Mouse (Mus musculus) embryonic facial prominence, embryonic 14.5 days (tissue): Measurements from ENCODE around the gene Dock9. TPM values are rescaled to one million over a fixed set of nuclear protein-coding genes. Genes with fewer than 3 reads are reported as not detected.
A peak's percentile ranks its signal among the peaks of the same experiment; 100 is the strongest.

Experiments used
- ATAC-seq: fragments of 200-750 bp; cut with Nextera tagmentation; 2 replicates; pipeline ENCODE4 v1.8.0; 2017; ENCODE audit warnings: low read depth, moderate number of reproducible peaks, moderate TSS enrichment
- DNase-seq: peaks from one replicate; pipeline ENCODE4 v3.0.0-alpha.2; 2015; ENCODE audit warnings: low spot score
- H3K27ac ChIP-seq: fragments of 300-500 bp; sonication (generic); replicated peaks from 2 replicates; pipeline ENCODE4 v1.5.1; 2014; ENCODE audit warnings: low read depth, mild to moderate bottlenecking, low read length, moderate library complexity
- H3K27me3 ChIP-seq: fragments of 300-500 bp; sonication (generic); replicated peaks from 2 replicates; pipeline ENCODE4 v1.6.1; 2014; ENCODE audit warnings: low read length; ENCODE audit not compliant: control insufficient read depth, insufficient read depth
- H3K36me3 ChIP-seq: fragments of 300-500 bp; sonication (generic); 2 replicates; pipeline ENCODE4 v1.6.1; 2014; ENCODE audit warnings: low read length, mixed read lengths; ENCODE audit not compliant: control insufficient read depth, insufficient read depth
- H3K4me1 ChIP-seq: fragments of 300-500 bp; sonication (generic); 2 replicates; pipeline ENCODE4 v1.6.1; 2014; ENCODE audit warnings: antibody characterized with exemption, low read length; ENCODE audit not compliant: control insufficient read depth, insufficient read depth
- H3K4me2 ChIP-seq: fragments of 300-500 bp; sonication (generic); 2 replicates; pipeline ENCODE4 v1.6.1; 2014; ENCODE audit warnings: low read depth, mild to moderate bottlenecking, low read length, moderate library complexity, mixed read lengths
- H3K4me3 ChIP-seq: fragments of 300-500 bp; sonication (generic); 2 replicates; pipeline ENCODE4 v1.5.1; 2014; ENCODE audit warnings: low read depth, mild to moderate bottlenecking, low read length
- H3K9ac ChIP-seq: fragments of 300-500 bp; sonication (generic); 2 replicates; pipeline ENCODE4 v1.6.1; 2014; ENCODE audit warnings: low read depth, mild to moderate bottlenecking, low read length, moderate library complexity, mixed read lengths
- H3K9me3 ChIP-seq: fragments of 300-500 bp; sonication (generic); 2 replicates; pipeline ENCODE4 v1.6.1; 2016; ENCODE audit warnings: low read length; ENCODE audit not compliant: control insufficient read depth
- WGBS: fragments of 180-500 bp; shearing (Covaris S2); extraction: QIAGEN DNeasy Blood & Tissue Kit; methylation state at CpG from one replicate; pipeline ENCODE4 v1.1.7; 2014; 5-methylcytosine and 5-hydroxymethylcytosine counted together
- polyA plus RNA-seq: library from polyadenylated mRNA; unstranded; fragments of >200 nt; fragmentation: Nextera tagmentation; extraction: Ambion mirVana; gene quantifications from 2 replicates; pipeline ENCODE4 v1.2.1, GENCODE M21; 2014

The Dock9 gene
- polyA plus RNA-seq, 1 experiment from 2014 or later, result 14.0 TPM

DNA sequence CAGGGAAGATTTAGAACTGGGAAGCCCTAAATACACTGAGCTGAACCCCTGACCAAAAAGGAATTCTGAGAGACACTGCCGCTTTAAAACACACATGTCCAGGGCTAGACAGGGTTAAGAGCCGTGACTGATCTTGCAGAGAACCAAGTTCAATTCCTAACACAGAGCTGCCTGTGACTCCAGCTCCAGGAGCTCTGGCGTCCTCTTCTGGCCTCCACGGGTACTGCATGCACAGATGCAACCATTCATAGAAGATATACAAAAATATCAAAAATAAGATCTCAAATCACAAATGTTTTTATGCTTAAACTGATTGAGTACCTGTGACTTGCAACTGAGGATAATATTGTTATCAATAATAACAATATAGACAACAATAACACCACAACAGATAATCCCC is 20.9 kb downstream of the Dock9 start:
- no peak for DNase-seq
- Histone ChIP-seq H3K4me2 (no peak overlapping the region), H3K9ac (no peak overlapping the region), H3K4me3 (no peak overlapping the region), H3K9me3 (no peaks in the 10 kb centered on the region), H3K27ac (no peak overlapping the region), H3K4me1 (peaks cover 9% of the 10 kb centered on the region; the same call in 1 of the 2 replicates), H3K36me3 (no peaks in the 10 kb centered on the region), H3K27me3 (no peaks in the 10 kb centered on the region)
- no peak for ATAC-seq
- WGBS, result 92% methylated on average over 4 of the region's 4 CpGs

DNA sequence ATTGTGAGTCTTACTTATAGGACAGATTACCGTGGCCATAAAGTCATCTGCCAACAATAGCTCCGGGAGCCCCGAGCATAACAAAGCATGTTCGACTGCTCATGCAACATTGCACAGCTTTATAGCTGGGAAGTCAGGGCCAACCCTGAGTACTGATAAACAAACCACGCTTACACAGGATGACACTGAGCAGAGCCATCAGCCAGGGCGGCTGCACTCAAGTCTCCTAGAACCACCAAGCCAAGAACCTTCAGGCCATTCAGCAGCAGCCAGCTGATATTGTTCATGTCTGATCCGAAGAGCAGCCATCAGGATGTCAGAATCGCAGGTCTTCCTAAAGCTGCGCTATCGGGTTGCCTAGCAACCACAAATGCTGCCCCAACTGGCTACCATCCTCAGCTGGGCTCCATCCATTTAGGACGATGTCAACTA is 35.6 kb downstream of the Dock9 start:
- no peak for ATAC-seq
- H3K4me2 ChIP-seq, result no peak overlapping the region
- H3K9me3 ChIP-seq, result no peaks in the 10 kb centered on the region
- H3K4me1 ChIP-seq, result no peaks in the 10 kb centered on the region
- no peaks in the 10 kb centered on the region for H3K36me3 ChIP-seq
- H3K9ac ChIP-seq, result no peak overlapping the region
- no peak overlapping the region for H3K27ac ChIP-seq
- 62% methylated on average over 11 of the region's 11 CpGs for WGBS
- no peak overlapping the region for H3K4me3 ChIP-seq
- no peak for DNase-seq
- no peaks in the 10 kb centered on the region for H3K27me3 ChIP-seq

DNA sequence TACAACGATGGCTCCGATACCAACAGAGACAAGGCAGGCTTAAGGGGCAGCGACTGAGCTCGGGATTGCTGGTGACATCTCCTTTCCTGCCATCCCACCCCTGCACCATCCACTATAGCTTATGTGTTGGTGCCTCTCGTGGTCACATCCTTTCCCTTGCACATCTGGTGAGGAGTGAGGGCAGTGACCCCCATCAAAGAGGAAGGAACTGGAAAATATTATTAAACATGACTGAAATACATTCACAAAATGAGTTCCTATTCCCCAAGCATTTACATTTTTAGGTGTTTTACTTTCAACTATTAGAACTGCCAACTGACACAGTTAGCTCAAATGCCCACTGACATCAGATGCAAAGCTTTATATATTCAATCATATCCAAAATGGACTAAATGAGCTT is 37.2 kb downstream of the Dock9 start:
- ATAC-seq (no peak), DNase-seq (no peak)
- Histone ChIP-seq H3K9ac (no peak overlapping the region), H3K36me3 (no peaks in the 10 kb centered on the region), H3K4me1 (no peaks in the 10 kb centered on the region), H3K4me2 (no peak overlapping the region), H3K27ac (no peak overlapping the region), H3K4me3 (no peak overlapping the region), H3K9me3 (no peaks in the 10 kb centered on the region), H3K27me3 (no peaks in the 10 kb centered on the region)
- 76% methylated on average over 5 of the region's 5 CpGs for WGBS

DNA sequence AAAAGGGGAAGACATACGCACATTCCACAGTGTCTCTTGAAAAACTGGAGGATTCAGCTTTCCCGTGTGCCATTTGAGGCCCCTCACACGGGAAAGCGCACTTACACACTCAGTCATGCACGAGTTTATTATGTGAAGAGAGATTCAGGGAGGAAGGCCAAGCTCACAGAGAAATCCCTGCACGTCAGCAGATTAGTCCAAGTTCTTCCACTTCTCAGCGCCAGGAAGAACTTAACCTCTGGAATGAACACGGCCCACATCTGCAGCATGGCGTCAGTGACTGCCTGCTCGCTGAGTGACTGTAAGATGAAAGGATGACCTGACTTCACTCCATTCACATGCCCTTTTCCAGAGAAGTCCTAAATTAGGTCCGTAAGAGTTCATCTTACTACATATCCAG is 43.5 kb downstream of the Dock9 start:
- H3K4me1 ChIP-seq, result peaks cover 8% of the 10 kb centered on the region; the same call in 1 of the 2 replicates
- H3K9ac ChIP-seq, result no peak overlapping the region
- H3K4me2 ChIP-seq, result no peak overlapping the region
- H3K27me3 ChIP-seq, result no peaks in the 10 kb centered on the region
- H3K9me3 ChIP-seq, result no peaks in the 10 kb centered on the region
- 50% methylated on average over 11 of the region's 11 CpGs for WGBS
- peak overlapping the region; percentile 18 for H3K27ac ChIP-seq
- no peak for ATAC-seq
- no peaks in the 10 kb centered on the region for H3K36me3 ChIP-seq
- DNase-seq, result peak; percentile 83
- no peak overlapping the region for H3K4me3 ChIP-seq

DNA sequence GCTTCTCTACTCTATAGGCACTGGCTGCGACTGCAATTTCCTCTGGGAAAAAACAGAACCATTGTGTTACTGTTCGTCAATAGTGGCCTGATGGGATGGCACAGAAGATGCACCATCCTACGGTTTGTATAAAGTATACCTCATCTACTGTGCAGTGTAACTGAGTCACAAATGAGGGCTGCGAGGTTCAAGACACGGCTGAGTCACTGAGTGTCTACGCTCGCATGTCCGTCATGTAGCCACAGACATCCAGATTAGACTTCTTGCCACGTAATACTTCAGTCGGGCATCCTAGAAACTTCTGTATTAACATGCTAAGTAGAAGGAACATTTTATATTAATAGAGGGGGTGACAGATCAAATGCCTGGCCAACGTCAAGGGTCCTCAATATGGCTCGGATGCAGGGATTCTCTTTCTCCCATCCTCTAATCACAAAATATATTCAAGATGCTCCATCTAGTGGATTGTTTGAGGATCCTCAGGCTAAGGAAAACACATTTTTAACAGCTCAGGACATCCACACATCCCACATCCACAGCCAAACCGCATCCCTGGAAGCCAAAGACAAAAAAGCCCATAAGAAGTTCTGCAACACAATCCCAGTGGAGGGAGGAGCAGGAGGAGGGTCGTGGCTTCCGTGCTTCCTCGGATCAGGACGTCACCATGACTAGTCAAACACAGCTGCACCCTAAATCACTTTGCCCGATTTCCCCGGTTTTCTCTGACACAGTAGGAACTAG is 44.8 kb downstream of the Dock9 start:
- Histone ChIP-seq H3K9me3 (no peaks in the 10 kb centered on the region), H3K4me2 (no peak overlapping the region), H3K9ac (no peak overlapping the region), H3K27me3 (no peaks in the 10 kb centered on the region), H3K4me1 (peaks cover 8% of the 10 kb centered on the region; the same call in 1 of the 2 replicates), H3K4me3 (no peak overlapping the region), H3K27ac (no peak overlapping the region), H3K36me3 (no peaks in the 10 kb centered on the region)
- peak; percentile 55 for ATAC-seq
- peak; percentile 75 for DNase-seq
- whole genome bisulfite sequencing, result 58% methylated on average over 19 of the region's 19 CpGs

DNA sequence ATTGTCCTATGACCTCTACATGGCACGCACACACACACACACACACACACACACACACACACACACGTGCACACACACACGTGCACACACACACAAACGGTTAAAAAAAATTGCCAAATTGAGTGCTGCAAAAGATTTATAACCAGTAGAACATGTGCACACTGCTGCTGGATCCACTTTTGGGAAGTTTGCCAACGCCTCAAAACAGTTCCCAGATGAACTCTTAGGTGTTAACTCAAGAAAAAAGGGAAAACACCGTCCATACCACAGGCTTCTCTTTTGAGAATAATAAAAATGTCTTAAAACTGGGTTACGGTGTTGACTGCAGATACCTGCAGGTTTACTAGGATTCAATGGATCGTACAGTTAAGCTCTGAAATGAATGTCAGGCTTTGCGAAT is 48.0 kb downstream of the Dock9 start:
- 54% methylated on average over 9 of the region's 9 CpGs for WGBS
- Histone ChIP-seq H3K4me2 (no peak overlapping the region), H3K36me3 (no peaks in the 10 kb centered on the region), H3K4me3 (no peak overlapping the region), H3K4me1 (peaks cover 12% of the 10 kb centered on the region), H3K9me3 (no peaks in the 10 kb centered on the region), H3K27ac (no peak overlapping the region), H3K27me3 (no peaks in the 10 kb centered on the region), H3K9ac (no peak overlapping the region)
- no peak for ATAC-seq
- peak; percentile 50 for DNase-seq

DNA sequence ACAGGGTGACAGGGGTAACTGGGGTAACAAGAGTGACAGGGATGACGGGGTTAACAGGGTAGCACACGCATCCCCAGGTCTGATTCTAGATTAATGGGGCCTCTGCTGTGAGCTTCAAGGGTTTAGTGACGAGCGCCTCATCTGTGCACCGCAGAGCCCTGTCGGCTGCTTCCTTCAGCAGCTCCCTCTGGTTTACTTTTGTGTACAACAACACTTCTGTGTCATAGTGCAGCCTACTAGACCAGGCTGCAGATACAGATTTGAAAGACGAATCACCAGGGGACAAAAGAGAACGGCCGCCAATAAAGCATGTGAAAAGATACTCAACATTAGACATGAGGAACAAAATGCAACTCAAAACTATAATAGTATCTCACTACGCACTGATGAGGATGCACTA is 48.6 kb downstream of the Dock9 start:
- H3K9ac ChIP-seq, result no peak overlapping the region
- ATAC-seq, result no peak
- H3K4me2 ChIP-seq, result no peak overlapping the region

DNA sequence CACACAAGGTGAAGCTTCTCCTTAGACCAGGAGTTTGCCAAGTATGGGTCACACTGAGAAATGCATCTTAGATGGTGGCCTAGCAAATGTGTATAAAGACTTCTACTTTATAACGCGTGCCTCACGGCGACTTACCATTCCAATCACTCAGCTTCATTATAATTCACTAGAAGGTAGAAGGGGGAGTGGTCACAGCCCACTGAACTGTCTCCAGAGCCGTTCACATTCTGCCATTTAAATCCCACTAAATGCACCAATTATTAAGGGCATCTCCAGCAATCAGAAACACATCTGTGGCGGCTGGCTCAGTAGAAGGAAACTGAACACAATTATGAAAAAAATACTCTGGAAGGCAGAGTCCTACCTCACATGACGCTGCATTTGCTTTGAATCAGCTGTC is 50.3 kb downstream of the Dock9 start:
- WGBS, result 68% methylated on average over 7 of the region's 7 CpGs
- DNase-seq, result no peak
- no peak for ATAC-seq
- Histone ChIP-seq H3K9ac (no peak overlapping the region), H3K36me3 (no peaks in the 10 kb centered on the region), H3K4me1 (peaks cover 9% of the 10 kb centered on the region), H3K4me3 (no peak overlapping the region), H3K9me3 (no peaks in the 10 kb centered on the region), H3K27ac (no peak overlapping the region), H3K27me3 (no peaks in the 10 kb centered on the region), H3K4me2 (no peak overlapping the region)

More for the DNA sequence above, 48.6 kb downstream of the Dock9 start:
- Histone ChIP-seq H3K36me3 (no peaks in the 10 kb centered on the region), H3K27ac (no peak overlapping the region), H3K27me3 (no peaks in the 10 kb centered on the region), H3K4me3 (no peak overlapping the region), H3K4me1 (peaks cover 12% of the 10 kb centered on the region), H3K9me3 (no peaks in the 10 kb centered on the region)
- DNase-seq, result no peak
- WGBS, result 79% methylated on average over 10 of the region's 10 CpGs

DNA sequence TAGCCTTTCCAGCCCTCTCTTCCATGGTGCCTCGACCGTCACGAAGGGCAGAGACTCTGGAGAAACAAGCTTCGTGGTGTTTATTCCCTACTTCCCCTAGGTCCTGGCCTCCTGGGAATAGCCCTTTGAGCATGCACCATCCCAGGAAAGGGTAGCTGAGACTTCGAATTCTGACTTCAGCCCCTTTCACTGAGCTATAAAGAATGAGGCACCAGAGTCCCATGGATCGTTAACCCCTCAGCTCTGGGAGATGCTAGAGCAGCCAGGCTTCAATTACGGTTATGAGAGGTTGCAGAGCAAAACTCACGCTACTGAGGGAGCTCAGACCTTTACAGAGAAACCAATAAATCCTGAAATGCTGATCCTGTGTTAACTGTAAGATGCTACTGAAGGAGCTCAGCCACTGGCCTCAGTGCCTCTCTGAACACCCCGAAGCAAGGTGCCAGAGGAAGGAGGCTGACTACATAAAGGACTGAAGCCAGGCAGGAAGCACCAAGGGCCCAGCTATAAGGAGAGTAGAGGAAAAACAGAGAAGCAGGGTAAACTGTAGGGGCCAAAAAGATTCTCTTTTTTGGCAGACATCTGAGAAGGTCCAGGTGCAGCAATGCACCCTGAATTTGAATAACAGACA is 53.7 kb downstream of the Dock9 start:
- no peaks in the 10 kb centered on the region for H3K27me3 ChIP-seq
- no peaks in the 10 kb centered on the region for H3K36me3 ChIP-seq
- no peak for DNase-seq
- no peak overlapping the region for H3K4me3 ChIP-seq
- no peak overlapping the region for H3K27ac ChIP-seq
- H3K4me2 ChIP-seq, result no peak overlapping the region
- peaks cover 3% of the 10 kb centered on the region; the same call in 1 of the 2 replicates for H3K4me1 ChIP-seq
- H3K9me3 ChIP-seq, result no peaks in the 10 kb centered on the region
- H3K9ac ChIP-seq, result no peak overlapping the region
- no peak for ATAC-seq
- 76% methylated on average over 9 of the region's 9 CpGs for WGBS
